Mouse (Mus musculus) embryonic fibroblast, embryonic 13.5 days (primary cell): ENCODE measurements around the gene Cdk19. TPM values are rescaled to one million over a fixed set of nuclear protein-coding genes. Genes with fewer than 3 reads are reported as not detected.
A peak's percentile ranks its signal among the peaks of the same experiment; 100 is the strongest.

Experiments
- H3K27ac ChIP-seq: 2 replicates; pipeline ENCODE4 v1.5.1; 2012; ENCODE audit warnings: low read length, control low read depth, inconsistent platforms; ENCODE audit not compliant: insufficient read depth
- H3K4me1 ChIP-seq: 2 replicates; pipeline ENCODE4 v1.6.1; 2011; ENCODE audit warnings: low read length; ENCODE audit not compliant: control insufficient read depth, insufficient read depth
- H3K4me3 ChIP-seq: 2 replicates; pipeline ENCODE4 v1.5.1; 2011; ENCODE audit warnings: mild to moderate bottlenecking, control low read depth, low read length; ENCODE audit not compliant: insufficient read depth
- CTCF ChIP-seq: IDR thresholded peaks from 2 replicates; pipeline ENCODE4 v1.5.1; 2011; ENCODE audit warnings: mild to moderate bottlenecking, control low read depth, low read length, moderate library complexity, borderline replicate concordance; ENCODE audit not compliant: insufficient read depth
- POLR2A ChIP-seq: IDR thresholded peaks from 2 replicates; pipeline ENCODE4 v1.6.1; 2011; ENCODE audit warnings: low read depth, mild to moderate bottlenecking, control low read depth, low read length, moderate library complexity
- polyA plus RNA-seq: library from polyadenylated mRNA; stranded (reverse); fragments of >200 nt; gene quantifications from 2 replicates; pipeline ENCODE4 v1.2.4, GENCODE M21; 2011; ENCODE audit warnings: low read depth; ENCODE audit not compliant: missing spikeins, insufficient read length

Cdk19 gene
- polyA plus RNA-seq, 1 experiment, result 18.8 TPM

DNA sequence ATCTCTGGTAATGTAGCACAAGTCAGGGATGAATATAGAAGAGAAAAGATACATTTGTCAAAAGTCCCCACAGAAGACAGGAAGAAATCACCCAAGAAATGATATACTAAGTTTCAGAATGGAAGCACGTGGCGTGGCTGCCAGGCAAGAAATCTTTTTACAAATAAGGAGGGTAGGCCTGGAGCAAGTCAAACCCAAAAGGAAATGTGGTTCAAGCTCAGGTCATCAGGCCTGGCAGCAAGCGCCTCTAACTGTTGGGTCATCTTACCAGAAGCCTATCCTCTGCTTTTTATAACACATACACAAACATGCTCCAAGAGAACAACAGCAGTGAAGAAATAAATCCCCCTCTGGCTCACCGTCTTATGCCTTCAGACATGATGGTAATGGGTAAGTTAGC lies 26.6 kb upstream of the Cdk19 start:
- Histone ChIP-seq H3K27ac (no peak overlapping the region), H3K4me1 (no peaks in the 10 kb centered on the region), H3K4me3 (no peak overlapping the region)
- TF ChIP-seq CTCF (no peak), POLR2A (no peak)

DNA sequence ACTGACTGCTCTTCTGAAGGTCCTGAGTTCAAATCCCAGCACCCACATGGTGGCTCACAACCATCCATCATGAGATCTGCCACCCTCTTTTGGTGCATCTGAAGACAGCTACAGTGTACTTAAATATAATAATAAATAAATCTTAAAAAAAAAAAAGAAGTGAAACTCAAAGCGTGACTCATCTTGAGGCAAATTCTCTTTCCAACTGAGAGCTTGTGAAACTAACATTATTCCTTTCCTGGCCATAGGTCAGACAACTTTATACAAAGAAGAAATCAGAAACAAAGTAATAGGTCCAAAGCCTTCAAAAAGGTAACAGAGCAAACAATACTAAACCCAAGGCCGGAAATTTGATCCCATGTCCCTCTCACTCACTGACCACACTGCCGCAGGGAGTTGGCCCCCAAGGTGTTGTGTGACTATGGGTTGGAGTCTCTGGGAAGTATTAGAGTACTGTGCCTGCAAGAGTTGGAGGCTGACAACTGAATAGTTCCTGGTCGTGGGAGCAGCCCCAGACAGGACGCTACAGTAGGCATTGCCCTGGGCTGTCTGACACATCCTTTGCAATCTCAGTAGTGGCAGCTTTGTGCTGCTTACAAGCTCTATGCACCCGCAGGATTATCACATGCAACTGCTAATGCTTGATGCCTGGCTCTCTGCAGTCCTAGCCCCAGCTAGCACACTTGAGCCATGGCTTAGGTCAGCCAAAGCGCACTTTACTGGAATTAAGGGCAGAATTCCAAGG lies 22.4 kb upstream of the Cdk19 start:
- Histone ChIP-seq H3K27ac (no peak overlapping the region), H3K4me1 (no peaks in the 10 kb centered on the region), H3K4me3 (no peak overlapping the region)
- TF ChIP-seq CTCF (no peak), POLR2A (no peak)

DNA sequence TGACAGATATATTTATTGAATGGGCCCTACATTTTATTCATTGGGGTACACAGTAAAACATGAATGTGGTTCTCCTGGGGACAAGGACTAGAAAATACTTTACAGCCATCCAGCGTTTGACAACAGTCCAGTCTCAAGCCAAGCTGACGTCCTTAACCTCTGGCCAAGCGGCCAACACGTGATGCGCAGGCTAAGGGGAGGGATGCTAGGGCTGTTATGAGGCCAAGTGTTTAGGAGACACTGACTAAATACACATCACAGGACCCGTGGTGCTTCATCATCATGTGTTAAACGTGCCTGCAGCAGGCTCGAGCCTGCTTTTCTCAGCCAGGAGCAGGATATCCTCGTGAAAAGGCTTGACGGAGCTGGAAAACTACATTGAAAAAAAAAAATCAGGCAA lies 19.1 kb upstream of the Cdk19 start:
- Histone ChIP-seq H3K4me3 (no peak overlapping the region), H3K27ac (no peak overlapping the region), H3K4me1 (no peaks in the 10 kb centered on the region)
- TF ChIP-seq CTCF, result no peak
- no peak for TF ChIP-seq POLR2A

DNA sequence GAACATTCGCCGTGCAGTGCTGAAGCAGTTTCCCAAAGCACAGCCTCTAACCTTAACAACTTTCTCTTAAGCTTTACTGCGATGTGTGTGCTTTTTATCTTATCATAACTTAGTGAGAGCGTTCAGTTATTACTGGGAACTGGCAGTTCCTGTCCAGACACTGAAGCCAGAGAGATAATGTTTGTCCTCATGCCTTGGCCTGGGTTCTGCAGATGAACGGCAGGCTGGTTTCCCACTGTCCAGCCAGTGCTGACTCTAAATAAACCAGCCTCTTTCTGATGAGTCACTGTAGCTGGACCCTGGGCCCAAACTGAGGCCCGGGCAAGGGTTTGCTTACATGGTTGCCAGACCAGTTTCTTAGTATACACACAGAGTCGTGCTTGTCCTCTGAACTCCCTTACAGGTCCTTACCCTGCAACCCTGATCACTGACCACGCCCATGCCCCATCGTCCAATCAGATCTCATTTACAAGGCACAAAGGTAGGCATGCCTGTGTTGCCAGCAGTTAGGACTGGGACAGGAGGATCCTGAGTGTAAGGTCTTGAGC lies 11.3 kb upstream of the Cdk19 start:
- H3K4me1 ChIP-seq, result no peaks in the 10 kb centered on the region
- H3K27ac ChIP-seq, result no peak overlapping the region
- TF ChIP-seq CTCF (no peak), POLR2A (no peak)
- no peak overlapping the region for H3K4me3 ChIP-seq

DNA sequence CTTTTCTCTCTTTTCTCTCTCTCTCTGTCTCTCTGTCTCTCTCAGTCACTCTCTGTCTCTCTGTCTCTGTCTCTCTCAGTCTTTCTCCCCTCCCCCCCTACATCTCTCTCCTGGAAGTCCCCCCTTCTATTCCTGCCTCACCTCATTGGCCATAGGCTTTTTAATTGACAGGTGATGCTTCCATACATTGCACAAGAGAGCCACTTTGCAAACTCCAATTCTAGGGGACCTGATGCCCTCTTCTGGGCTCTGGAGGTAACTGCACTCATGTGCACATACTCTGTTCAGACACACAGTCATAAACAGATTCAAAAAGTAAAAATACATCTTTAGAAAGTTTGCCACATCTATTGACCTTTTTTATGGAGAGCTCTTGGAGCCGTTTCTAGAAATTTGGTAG lies 9.1 kb upstream of the Cdk19 start:
- no peak overlapping the region for H3K4me3 ChIP-seq
- no peak for TF ChIP-seq POLR2A
- TF ChIP-seq CTCF, result no peak
- no peak overlapping the region; the same call in 1 of the 2 replicates for H3K27ac ChIP-seq
- H3K4me1 ChIP-seq, result no peaks in the 10 kb centered on the region

DNA sequence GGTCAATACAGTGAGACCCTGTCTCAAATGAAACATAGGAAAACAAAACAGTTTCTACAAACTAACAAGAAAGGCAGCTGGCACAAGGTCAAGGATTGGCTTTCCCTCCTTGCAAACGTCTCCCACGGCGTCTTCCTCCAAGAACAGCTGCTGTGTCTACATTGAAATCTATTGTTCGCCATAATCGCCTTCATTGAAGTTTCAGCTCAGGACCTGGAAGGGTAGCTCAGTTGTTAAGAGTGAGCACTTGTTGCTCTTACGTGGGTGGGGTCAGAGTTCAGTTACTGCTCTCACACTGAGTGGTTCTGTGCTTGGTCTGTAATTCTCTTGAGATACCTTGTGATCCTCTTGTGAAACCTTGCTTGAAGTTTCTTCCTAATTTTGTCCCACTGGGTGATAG lies 6.5 kb upstream of the Cdk19 start:
- Histone ChIP-seq H3K4me3 (no peak overlapping the region), H3K4me1 (no peaks in the 10 kb centered on the region), H3K27ac (no peak overlapping the region)
- TF ChIP-seq POLR2A (no peak), CTCF (no peak)

DNA sequence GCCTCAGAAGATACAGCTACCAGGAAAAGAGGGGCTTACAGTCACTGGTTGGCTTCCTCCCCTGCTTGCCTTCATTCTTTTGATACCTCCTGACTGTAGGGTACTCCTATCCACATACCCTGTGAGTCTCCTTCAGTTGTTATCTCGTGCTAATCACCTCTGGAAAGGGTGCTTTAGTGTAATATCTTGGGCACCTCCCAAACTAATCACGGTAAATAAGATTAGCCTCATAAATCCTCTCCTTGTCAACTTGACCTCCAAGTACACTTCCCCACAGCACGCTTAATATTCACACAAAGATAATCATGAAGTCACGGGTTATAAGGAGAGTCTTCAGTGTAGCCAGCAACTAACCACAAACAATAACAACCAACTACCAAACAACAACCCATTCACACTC lies 2.7 kb downstream of the Cdk19 start:
- TF ChIP-seq CTCF (no peak), POLR2A (no peak)
- Histone ChIP-seq H3K4me1 (peaks cover 5% of the 10 kb centered on the region; the same call in 1 of the 2 replicates), H3K27ac (no peak overlapping the region), H3K4me3 (no peak overlapping the region)

DNA sequence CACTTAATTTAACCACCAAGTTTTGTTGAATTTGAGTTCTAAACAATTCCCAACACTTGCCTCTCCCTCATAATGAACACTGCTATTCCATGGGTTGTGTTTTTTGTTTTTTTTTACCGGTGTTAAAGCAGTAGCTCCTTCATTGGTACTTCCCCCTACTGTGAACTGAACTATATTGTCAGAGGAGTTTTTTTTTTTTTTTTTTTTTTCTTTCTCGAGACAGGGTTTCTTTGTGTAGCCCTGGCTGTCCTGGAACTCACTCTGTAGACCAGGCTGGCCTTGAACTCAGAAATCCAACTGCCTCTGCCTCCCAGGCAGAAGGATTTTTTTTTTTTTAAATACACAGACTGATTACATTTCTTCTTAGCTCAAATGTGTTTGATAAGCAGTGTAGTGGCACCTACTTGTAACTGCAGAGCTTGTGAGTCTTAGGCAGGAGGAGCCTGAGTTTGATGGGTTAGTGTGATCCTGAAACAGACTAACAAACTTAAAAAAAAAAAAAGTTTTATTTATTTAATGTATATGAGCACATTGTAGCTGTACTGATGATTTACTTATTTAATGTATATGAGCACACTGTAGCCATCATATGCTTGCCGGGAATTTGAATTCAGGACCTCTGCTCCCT lies 7.5 kb downstream of the Cdk19 start:
- Histone ChIP-seq H3K4me3 (no peak overlapping the region), H3K27ac (no peak overlapping the region), H3K4me1 (peaks cover 7% of the 10 kb centered on the region)
- no peak for TF ChIP-seq CTCF
- no peak for TF ChIP-seq POLR2A

DNA sequence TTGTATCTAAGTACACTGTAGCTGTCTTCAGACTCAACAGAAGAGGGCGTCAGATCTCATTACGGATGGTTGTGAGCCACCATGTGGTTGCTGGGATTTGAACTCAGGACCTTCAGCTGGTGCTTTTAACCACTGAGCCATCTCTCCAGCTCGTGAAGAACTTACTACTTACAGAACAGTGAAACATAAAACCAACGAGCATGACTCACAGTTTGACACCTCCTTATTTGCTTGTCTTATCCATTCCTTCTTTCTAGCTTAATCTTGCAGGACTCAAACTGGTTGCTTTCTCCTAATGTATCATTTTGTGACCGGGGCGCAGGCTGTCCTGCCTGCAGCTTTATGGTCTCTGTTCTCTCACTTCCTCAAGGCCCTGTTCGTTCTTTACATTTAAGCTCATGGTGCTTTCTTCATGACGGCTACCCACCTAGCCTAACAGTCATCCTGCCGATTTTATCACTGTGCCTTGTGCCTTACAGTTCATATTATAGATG lies 8.1 kb downstream of the Cdk19 start:
- Histone ChIP-seq H3K4me3 (no peak overlapping the region), H3K27ac (peak overlapping the region; percentile 35; the same call in 1 of the 2 replicates), H3K4me1 (peaks cover 7% of the 10 kb centered on the region)
- TF ChIP-seq POLR2A (no peak), CTCF (no peak)
